Mouse (Mus musculus) T-cell, adult 2 months (primary cell): ENCODE results near the gene Trmo.

Source experiments
- DNase-seq: peaks from one replicate; pipeline ENCODE4 v3.0.0; 2022; ENCODE audit warnings: low spot score

Gene Trmo

DNA sequence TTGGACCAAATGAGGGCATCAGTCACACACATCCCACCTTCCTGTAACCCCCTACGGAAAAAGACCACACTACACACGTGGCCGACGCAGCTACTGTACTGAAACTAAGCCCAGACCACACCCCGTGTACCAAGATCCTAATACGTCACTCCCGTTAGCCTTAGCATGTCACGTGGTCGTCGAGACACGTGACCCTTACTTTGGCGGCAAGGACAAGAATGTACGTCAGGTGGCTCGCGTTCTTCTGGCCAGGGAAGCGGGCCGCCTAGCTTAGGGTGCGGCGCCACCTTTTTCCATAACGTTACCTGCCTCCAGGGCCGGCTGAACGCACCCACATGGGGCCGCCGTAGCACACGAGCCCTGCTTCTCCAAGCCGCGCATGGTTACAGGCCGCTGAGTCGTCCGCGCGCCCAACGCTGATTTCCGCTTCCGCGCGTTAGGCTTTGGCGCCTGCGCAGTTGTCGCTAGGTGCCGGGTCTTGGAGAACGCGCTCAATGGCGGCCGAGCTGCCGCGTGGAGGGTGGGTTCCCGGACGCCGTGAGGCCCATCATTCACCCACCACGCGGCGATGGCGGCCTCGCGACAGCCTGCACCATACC, at the start of gene Trmo:
Gene Trmo (minus strand): TSS at position 425 of the 599 bp plus-strand sequence.
- peak; percentile 93 for DNase-seq

DNA sequence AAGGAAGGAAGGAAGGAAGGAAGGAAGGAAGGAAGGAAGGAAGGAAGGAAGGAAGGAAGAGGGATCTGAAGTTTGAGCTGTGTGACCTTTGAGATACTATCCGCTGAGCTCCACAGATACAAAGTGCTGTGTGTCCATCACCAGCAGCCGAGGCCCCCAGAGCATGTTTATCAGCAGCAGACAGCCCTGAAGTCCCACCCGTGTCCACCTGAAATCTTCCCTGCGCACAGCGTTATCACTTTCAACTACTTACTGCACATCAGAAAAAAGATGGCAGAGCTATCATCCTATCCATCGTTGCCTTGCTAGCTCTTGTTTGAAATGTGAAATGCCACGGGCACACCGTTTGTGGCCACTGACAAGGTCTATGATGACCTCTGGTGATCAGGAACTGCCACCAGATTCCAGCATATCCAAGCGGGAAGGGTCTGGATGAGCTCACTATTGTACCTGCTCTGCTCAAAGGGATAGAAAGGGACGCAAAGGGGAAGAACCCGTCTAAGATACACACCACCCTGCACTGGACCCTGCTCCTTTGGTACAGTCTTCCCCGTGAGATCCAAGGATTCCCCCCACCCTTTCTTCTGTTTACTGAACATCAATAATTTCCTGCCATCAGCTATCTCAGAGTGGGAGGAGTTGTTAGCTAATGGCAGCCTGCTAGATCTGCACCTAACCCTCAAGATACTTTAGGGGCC, 43.3 kb upstream of the Trmo start:
- DNase-seq: no peak

- no peak for DNase-seq
These were observed 39.8 kb upstream of the Trmo start for GRCm38 (mm10) chr4:46428903-46429499.

DNA sequence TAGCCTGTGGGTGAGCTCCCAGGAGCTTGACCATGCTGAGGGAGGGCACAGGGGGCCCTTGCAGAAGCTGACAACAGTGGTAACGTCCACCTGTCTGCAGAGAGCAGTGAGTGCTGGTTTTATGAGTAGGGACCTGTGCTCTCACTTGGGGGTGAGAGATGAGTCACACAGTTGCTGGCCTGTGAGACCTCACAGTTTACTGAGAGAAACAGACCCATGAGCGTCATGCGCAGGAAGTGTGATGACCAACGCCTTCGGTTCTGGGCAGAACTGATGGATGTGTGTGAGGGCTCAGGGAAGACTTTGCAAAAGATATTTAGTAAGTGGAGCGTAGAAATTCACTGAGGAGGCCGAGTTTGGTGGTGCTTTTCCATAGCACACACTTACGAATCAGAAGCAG, 33.4 kb upstream of the Trmo start:
- DNase-seq: no peak

DNA sequence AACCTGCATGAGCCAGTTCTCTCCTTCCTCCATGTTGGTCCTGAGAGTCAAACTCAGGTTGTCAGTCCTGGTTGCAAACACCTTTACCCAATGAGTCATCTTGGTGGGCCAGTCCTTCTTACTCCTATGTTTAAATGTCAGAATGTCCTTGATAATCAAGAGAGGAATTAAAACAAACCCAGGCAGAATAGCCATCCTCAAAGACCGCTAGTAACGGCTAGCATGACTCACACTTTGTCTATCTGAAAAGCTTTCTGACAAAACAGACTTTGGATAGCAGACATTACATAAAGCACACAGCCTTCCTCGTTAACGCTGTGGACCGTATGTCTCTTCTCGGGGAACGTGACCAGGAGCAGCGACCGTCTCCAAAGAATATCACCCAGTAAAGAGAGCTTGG, 29.6 kb upstream of the Trmo start:
- no peak for DNase-seq

DNA sequence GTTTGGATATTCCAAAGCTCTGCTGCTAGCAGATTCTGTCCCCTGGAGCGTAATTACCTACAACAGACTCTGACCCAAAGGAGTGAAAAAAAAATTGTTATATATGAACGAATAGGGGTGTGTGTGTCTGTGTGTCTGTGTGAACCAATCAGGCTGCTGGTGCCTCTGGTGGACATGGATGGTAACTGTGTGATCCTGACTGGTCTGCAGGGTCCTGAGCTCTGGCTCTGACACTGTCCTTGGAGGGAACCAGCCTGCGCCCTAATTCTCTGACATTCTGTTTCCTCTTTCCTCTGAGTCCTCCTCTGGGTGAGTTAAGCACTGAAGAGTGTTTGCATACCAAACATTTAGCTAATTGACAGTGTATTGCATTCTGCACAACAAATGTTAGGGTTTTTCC, 28.3 kb upstream of the Trmo start:
- DNase-seq: no peak

DNA sequence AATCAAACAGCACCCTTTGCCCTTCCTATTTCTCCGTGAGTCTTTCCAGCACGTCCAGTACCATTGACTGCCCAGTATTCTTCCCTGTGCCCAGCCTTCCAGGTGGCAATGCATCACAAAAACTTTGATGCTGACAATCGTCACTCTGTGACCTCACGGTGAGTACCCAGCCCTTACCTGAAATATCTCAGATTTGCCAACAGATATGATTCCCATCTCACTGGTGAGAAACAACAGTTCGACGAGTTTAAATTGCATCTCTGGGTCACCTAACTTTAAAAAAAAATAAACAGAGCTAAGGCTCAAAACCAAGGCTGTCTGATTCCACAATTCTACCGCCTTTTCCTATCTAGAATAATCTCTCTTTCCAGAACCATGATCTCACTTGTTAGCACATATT, 24.2 kb upstream of the Trmo start, which contains the start of gene Hemgn:
Gene Hemgn (minus strand): TSS at position 101 of the 400 bp plus-strand sequence.
- DNase-seq: no peak

DNA sequence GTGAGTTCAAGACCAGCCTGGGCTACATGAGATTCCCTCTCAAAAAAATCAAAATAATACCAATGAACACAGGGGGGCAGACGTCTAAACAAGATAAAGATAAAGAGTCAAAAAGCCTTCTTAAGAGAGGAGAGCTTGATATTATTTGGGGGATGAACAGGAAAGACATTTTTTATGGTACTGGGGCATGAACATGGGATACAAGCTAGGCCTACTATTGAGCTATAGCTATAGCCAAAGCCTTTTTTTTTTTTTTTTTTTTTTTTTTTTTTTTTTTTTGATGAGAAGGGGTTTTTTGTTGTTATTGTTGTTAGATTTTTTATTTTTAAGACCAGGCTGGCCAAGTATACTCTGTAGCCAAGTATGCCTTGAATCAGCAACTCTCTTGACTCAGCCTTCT, 22.9 kb upstream of the Trmo start:
- DNase-seq: no peak

GRCm38 (mm10) chr4:46411489-46411888, 22.3 kb upstream of the Trmo start:
- peak; percentile 63 for DNase-seq

DNA sequence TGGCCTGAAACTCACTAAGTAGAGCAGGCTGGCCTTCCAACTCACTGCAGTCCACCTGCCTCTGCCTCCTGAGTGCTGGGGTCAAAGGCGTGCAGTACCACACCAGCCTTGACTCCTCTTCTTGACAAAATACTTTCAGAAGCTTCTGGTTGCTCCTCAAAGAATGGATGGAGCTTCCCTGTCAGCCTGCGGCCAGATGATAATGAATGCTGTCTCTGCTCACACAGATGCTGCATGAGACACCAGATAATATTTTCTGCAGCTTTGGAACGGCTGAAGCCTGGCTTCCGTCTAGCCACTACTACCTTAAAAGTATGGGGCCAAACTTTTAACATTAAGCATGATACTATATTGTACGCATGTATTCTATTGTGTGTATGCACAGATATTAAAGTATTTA, 21.4 kb upstream of the Trmo start:
- no peak for DNase-seq

GRCm38 (mm10) chr4:46406966-46407703, 17.9 kb upstream of the Trmo start:
- no peak for DNase-seq

DNA sequence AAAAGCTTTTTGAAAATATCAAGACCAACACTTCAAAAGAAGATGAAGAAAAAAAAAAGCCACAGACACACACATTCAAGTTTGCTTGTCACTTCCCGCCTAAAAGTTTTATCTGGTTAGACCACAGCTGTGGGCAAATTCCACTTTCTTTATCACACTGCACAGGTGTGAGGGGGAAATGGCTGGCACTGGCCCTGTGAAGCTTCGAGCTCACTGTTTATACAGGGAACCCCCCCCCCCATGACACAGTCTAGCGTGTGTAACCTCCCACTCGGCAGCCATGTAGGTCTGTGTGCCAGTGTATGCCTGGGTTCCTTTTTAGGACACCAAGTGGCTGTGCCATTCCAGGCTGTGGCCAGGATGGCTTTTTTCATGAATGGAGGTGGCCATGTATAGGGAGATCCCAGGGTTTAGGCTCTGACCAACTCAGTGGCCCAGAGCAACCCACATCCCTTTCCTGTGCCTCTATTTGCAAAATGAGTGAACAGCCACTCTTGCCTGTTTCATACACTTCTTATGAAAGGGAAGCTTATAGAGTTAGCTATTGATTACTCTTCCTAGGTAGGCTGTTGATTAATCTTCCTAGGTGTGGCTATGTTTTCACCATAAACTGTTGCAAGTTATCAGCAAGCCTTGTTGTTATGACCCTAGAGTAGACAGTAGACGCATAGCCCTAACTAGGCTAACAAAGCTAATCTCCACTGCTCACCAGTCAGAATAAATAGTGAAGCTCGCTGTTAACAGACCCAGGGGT, 15.0 kb upstream of the Trmo start:
- DNase-seq: peak; percentile 83

- no peak for DNase-seq
These were observed 9.6 kb upstream of the Trmo start for GRCm38 (mm10) chr4:46398839-46399238.

DNA sequence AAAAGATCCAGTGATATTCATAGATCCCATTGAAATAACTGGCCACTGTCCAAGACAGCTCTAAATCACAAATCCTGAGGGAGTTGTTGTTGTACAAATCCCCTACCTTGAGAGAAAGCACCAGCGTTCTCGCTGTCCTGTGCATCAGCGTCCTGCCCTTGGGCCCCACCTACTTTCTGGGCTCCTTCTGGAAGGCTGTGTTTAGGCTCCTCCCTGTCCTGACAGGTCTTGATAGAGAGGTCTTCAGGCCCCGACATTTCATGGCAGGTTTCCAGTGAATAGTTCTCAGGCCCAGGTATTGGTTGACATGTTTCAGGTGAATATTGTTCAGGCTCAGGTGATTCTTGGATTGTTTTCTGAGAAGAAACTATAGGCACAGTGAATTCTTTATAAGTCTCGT, 6.5 kb upstream of the Trmo start:
- no peak for DNase-seq

DNA sequence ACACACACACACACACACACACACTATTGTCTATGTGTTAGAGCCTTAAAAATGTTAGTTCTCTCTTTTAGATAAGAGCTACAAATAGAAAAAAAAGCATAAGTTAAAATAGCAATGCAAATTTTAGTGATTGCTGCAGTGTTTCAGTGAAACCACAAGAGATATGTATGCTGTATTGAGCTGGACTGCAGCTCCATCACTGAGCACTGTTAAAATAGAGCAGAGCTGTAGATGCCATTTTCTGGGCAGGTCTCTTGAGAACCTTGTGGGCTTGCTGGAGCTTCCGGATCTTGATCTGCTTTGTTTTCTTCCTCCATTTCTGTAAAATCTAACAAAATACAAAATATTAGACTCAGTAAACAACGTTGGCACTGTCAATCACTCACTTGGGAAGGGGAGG, 5.2 kb upstream of the Trmo start:
- DNase-seq: no peak

GRCm38 (mm10) chr4:46390390-46390970, 1.2 kb upstream of the Trmo start:
- peak; percentile 86 for DNase-seq

DNA sequence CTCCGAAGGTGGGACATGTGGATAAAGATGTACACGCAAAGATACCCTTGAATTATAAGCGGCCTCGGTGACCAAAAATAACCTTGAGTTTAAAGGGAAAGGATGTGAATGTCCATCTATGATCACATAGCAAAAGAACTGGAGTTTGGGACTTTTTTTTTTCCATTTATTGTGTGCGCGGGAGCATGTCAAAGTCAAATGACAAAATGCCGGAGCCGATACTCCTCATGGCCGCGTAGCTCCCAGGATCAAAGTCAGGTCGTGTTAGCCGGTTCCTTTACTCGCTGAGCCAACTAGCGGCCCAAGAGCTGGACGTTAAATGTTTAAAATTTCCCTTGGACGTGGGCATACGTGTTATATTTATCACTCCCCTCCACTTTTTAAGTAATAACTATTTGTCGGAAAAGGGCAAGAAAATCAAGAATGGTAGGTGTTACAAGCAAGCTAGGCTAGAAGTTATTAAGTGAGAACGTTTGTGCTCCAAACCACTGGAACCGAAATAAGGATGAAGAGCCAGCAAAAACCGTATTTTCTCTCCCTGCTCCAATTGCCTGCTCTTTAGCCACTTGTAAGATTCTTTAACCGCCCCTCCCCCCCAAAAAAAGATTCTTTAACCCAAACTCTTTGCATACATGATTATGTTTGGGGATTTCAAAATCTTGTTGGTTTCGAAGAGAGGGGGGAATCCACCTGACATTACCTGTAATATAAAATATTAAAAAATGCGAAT, 540 bp upstream of the Trmo start:
- peak; percentile 40 for DNase-seq

GRCm38 (mm10) chr4:46388556-46388955, 681 bp downstream of the Trmo start:
- peak; percentile 23 for DNase-seq

DNA sequence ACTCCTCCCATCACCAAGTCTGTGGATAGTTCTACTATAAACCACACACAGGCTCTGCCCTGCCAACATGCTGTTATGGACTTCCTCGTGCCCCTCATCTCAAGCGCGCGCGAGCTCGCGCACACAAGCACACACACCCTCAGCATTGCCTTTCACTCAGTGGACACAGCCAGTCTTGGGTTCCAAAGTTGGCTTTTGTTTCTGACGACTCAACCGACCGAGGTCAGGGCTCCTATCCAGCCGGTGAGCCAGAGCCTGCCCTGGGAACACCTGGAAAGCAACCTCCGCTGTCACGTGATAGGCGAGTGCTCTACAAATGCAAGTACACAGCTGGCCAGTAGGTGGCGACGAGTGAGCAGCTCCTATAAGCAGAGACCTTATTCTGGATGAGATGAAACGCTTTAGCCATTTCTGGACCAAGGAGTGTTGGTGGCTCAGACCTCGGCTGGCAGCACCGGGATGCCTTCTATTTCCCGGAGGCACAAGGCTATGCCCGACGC, 14.3 kb downstream of the Trmo start:
- DNase-seq: peak; percentile 56

GRCm38 (mm10) chr4:46374455-46374854, 14.8 kb downstream of the Trmo start:
- peak; percentile 47 for DNase-seq

DNA sequence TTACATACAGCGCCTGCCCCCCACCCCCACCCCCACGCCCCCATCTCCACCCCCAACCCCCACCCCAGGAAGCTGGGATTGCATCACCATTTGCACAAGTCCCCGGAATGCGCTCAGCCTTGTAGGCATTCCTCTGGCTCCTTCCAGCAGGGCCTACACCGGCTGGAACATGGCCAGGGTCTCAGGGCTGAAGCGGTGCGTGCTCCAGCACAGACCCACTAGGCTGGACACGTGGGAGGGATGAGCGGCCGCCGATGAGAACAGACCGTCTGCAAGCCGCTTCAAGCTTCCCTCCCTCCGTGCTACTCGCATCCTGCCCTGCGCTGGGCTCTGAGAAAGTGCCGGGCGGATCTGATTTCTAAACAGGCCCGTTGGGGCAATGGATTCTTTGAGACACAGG, 18.2 kb downstream of the Trmo start:
- DNase-seq: no peak
